Mouse (Mus musculus) megakaryocyte, embryonic 14.5 days (primary cell): ENCODE measurements around the gene Flrt1.

Experiments
- FLI1 ChIP-seq: IDR thresholded peaks from 2 replicates; pipeline ENCODE4 v1.6.1; 2012; ENCODE audit warnings: low read length, inconsistent platforms, mixed read lengths
- GATA1 ChIP-seq: IDR thresholded peaks from 3 replicates; pipeline ENCODE4 v1.6.1; 2012; ENCODE audit warnings: mixed read lengths, low read length, inconsistent platforms, borderline replicate concordance

GRCm38 (mm10) chr19:7138327-7138726, 32.8 kb upstream of the Flrt1 start:
- TF ChIP-seq FLI1 (no peak), GATA1 (no peak)
